Comparison of ENCODE assay signal across 12 mouse cellular contexts in genomic region chr12:101023143-101023542, GRCm38 (mm10). TPM values are rescaled to one million over a fixed set of nuclear protein-coding genes. Genes with fewer than 3 reads are reported as not detected.
DNase-seq lines count a peak whose midpoint lies in the region; ATAC-seq lines count a peak whose summit lies in the region.
"Had no signal": no experiment of that assay in that cellular context is flagged by ENCODE, and none has a peak within 500 bp of the region (broad histone marks: within the 10 kb centered on the region; RNA-seq: fewer than 3 reads in every experiment).

No protein-coding gene starts in this region.

- no peak overlapping the region for H3K27ac ChIP-seq in intestine, embryonic 14.5 days (ENCODE audit: low read depth)
- H3K27ac ChIP-seq in intestine, embryonic 16.5 days (ENCODE audit: low read length), result no peak overlapping the region
- no peak overlapping the region for H3K27ac ChIP-seq in forebrain, embryonic 16.5 days (ENCODE audit: low read length)
- peak overlapping the region; percentile 45; the same call in 1 of the 2 replicates for H3K27ac ChIP-seq in neural tube, embryonic 15.5 days (replicated peaks)

- WGBS in intestine, embryonic 14.5 days, result 80% methylated on average over 11 of the region's 11 CpGs
- 68% methylated on average over 11 of the region's 11 CpGs for WGBS in intestine, embryonic 16.5 days
- WGBS in forebrain, embryonic 16.5 days, result 53% methylated on average over 11 of the region's 11 CpGs
- WGBS in neural tube, embryonic 15.5 days, result 51% methylated on average over 11 of the region's 11 CpGs

- H3K9ac ChIP-seq in intestine, embryonic 14.5 days (ENCODE audit: low read length), result no peak overlapping the region
- no peak overlapping the region for H3K9ac ChIP-seq in intestine, embryonic 16.5 days (ENCODE audit: low read depth, low read length)
- peak overlapping the region; percentile 33 for H3K9ac ChIP-seq in forebrain, embryonic 16.5 days (replicated peaks; ENCODE audit: low read depth, low read length)
- no peak overlapping the region for H3K9ac ChIP-seq in neural tube, embryonic 15.5 days (replicated peaks)

- peak; percentile 48 for DNase-seq in intestine, embryonic 14.5 days (ENCODE audit: low spot score)
- peak; percentile 5 for DNase-seq in right cerebral cortex, postnatal 14 days
- DNase-seq in right cerebral cortex, postnatal 4 days, result no peak
- no peak for DNase-seq in spleen, postnatal 36 days (ENCODE audit: low spot score in 2 of 2)
- DNase-seq: cerebellum, adult 11 months; kidney, adult 9 months; lung, postnatal 10 days; right cerebral cortex, adult 18-20 months had no signal

- no peaks in the 10 kb centered on the region for H3K9me3 ChIP-seq in intestine, embryonic 14.5 days (ENCODE audit: control insufficient read depth, low read length)
- H3K9me3 ChIP-seq in intestine, embryonic 16.5 days (ENCODE audit: control insufficient read depth, low read length), result no peaks in the 10 kb centered on the region
- no peaks in the 10 kb centered on the region for H3K9me3 ChIP-seq in forebrain, embryonic 16.5 days (ENCODE audit: control insufficient read depth, low read length)
- H3K9me3 ChIP-seq in neural tube, embryonic 15.5 days (replicated peaks), result no peaks in the 10 kb centered on the region

- peaks cover 12% of the 10 kb centered on the region; the same call in 1 of the 2 replicates for H3K4me1 ChIP-seq in intestine, embryonic 14.5 days (replicated peaks; ENCODE audit: control insufficient read depth, insufficient read depth, low read length)
- H3K4me1 ChIP-seq in intestine, embryonic 16.5 days (ENCODE audit: control insufficient read depth, insufficient read depth, low read length), result peaks cover 24% of the 10 kb centered on the region
- peaks cover 67% of the 10 kb centered on the region for H3K4me1 ChIP-seq in forebrain, embryonic 16.5 days (replicated peaks; ENCODE audit: control insufficient read depth, insufficient read depth, low read length)
- H3K4me1 ChIP-seq in neural tube, embryonic 15.5 days, result peaks cover 73% of the 10 kb centered on the region

- no peak overlapping the region for H3K4me3 ChIP-seq in intestine, embryonic 14.5 days (ENCODE audit: low read depth, low read length)
- no peak overlapping the region for H3K4me3 ChIP-seq in intestine, embryonic 16.5 days (ENCODE audit: low read length)
- no peak overlapping the region for H3K4me3 ChIP-seq in forebrain, embryonic 16.5 days (replicated peaks; ENCODE audit: low read length)
- H3K4me3 ChIP-seq in neural tube, embryonic 15.5 days (replicated peaks), result no peak overlapping the region

- H3K27me3 ChIP-seq in intestine, embryonic 14.5 days (replicated peaks; ENCODE audit: control insufficient read depth, insufficient read depth, low read length), result 0 out of 2 replicates have a peak, but pooled peaks cover 12% of the 10 kb centered on the region
- no peaks in the 10 kb centered on the region for H3K27me3 ChIP-seq in intestine, embryonic 16.5 days (replicated peaks; ENCODE audit: control insufficient read depth, insufficient read depth, low read length)
- no peaks in the 10 kb centered on the region for H3K27me3 ChIP-seq in forebrain, embryonic 16.5 days (replicated peaks; ENCODE audit: control insufficient read depth, insufficient read depth, low read length)
- H3K27me3 ChIP-seq in neural tube, embryonic 15.5 days (replicated peaks), result no peaks in the 10 kb centered on the region
- H3K27me3 ChIP-seq: CH12.LX had no signal

- H3K4me2 ChIP-seq in intestine, embryonic 14.5 days (ENCODE audit: low read length), result no peak overlapping the region
- H3K4me2 ChIP-seq in intestine, embryonic 16.5 days (ENCODE audit: low read depth, low read length), result no peak overlapping the region
- H3K4me2 ChIP-seq in forebrain, embryonic 16.5 days (ENCODE audit: low read length), result no peak overlapping the region
- H3K4me2 ChIP-seq in neural tube, embryonic 15.5 days, result no peak overlapping the region

- H3K36me3 ChIP-seq in intestine, embryonic 14.5 days (ENCODE audit: control insufficient read depth, insufficient read depth, low read length), result peaks cover 2% of the 10 kb centered on the region; the same call in 1 of the 2 replicates
- H3K36me3 ChIP-seq in intestine, embryonic 16.5 days (ENCODE audit: control insufficient read depth, insufficient read depth, low read length), result no peaks in the 10 kb centered on the region
- H3K36me3 ChIP-seq in forebrain, embryonic 16.5 days (ENCODE audit: control insufficient read depth, insufficient read depth), result no peaks in the 10 kb centered on the region; the same call in 1 of the 2 replicates
- H3K36me3 ChIP-seq in neural tube, embryonic 15.5 days, result no peaks in the 10 kb centered on the region

- ATAC-seq in intestine, embryonic 14.5 days (replicated peaks; ENCODE audit: low FRiP score, low TSS enrichment, low read depth), result no peak
- no peak for ATAC-seq in intestine, embryonic 16.5 days
- no peak for ATAC-seq in forebrain, embryonic 16.5 days
- no peak for ATAC-seq in neural tube, embryonic 15.5 days (ENCODE audit: low FRiP score)

RNA-seq across cellular contexts. Expression of gene Ccdc88c, which starts 5.7 kb away (rescaled TPM):
- polyA plus RNA-seq in intestine, embryonic 14.5 days (2014; fragmentation: Nextera tagmentation; extraction: Ambion mirVana), result 14.5 and 15.2 TPM in 2 replicates
- 13.1 and 13.6 TPM in 2 replicates for polyA plus RNA-seq in intestine, embryonic 16.5 days (2015; fragmentation: Nextera tagmentation; extraction: Ambion mirVana)
- 18.1 and 20.7 TPM in 2 replicates for polyA plus RNA-seq in forebrain, embryonic 16.5 days (2015; fragmentation: Nextera tagmentation; extraction: Ambion mirVana)
- polyA plus RNA-seq in neural tube, embryonic 15.5 days (2015; fragmentation: Nextera tagmentation; extraction: Ambion mirVana), result 9.6 and 10.1 TPM in 2 replicates

Comparison
In these comparisons a context has a peak if more than half of its experiments do, and no peak if none do; other contexts are left out.
1. DNase-seq: peak in intestine, embryonic 14.5 days (single experiment) and right cerebral cortex, postnatal 14 days (single experiment); none in right cerebral cortex, postnatal 4 days (single experiment) and spleen, postnatal 36 days (0 of 2).